Mouse (Mus musculus) cerebral cortex, adult 2 months (tissue): Measurements from ENCODE around the gene 1700123O20Rik.

ENCODE experiments used
- WGBS: fragments of 180-500 bp; shearing (Covaris S2); methylation state at CpG from one replicate; pipeline ENCODE4 v1.1.7; 2018; 5-methylcytosine and 5-hydroxymethylcytosine counted together

The 1700123O20Rik gene

GRCm38 (mm10) chr14:54686063-54686521 lies at the start of gene 1700123O20Rik:
TSS of gene 1700123O20Rik (plus strand) at chr14:54686216.
- WGBS, result 1% methylated on average over 41 of the region's 41 CpGs

- 51% methylated on average over 8 of the region's 8 CpGs for WGBS
Observed at GRCm38 (mm10) chr14:54636954-54637353, 49.1 kb upstream of the 1700123O20Rik start.

- 37% methylated on average over 5 of the region's 5 CpGs for WGBS
Observed at GRCm38 (mm10) chr14:54638210-54638609, 47.8 kb upstream of the 1700123O20Rik start.

GRCm38 (mm10) chr14:54640121-54640520 lies 45.9 kb upstream of the 1700123O20Rik start:
- WGBS, result 55% methylated on average over 4 of the region's 4 CpGs

- 1% methylated on average over 28 of the region's 28 CpGs for WGBS
Observed at GRCm38 (mm10) chr14:54640946-54641304, 45.1 kb upstream of the 1700123O20Rik start, which contains the start of gene Gm17606. TSS of gene Gm17606 (plus strand) at chr14:54640952.

GRCm38 (mm10) chr14:54641305-54641969 lies 44.6 kb upstream of the 1700123O20Rik start, which contains the start of gene Cdh24:
TSS of gene Cdh24 (minus strand) at chr14:54641364.
- WGBS, result 1% methylated on average over 49 of the region's 52 CpGs

GRCm38 (mm10) chr14:54642224-54642944 lies 43.6 kb upstream of the 1700123O20Rik start:
- 73% methylated on average over 25 of the region's 25 CpGs for WGBS

- 68% methylated on average over 2 of the region's 2 CpGs for WGBS
Observed at GRCm38 (mm10) chr14:54643011-54643410, 43.0 kb upstream of the 1700123O20Rik start.

- WGBS, result 85% methylated on average over 9 of the region's 9 CpGs
Observed at GRCm38 (mm10) chr14:54644294-54644693, 41.7 kb upstream of the 1700123O20Rik start.

- WGBS, result 84% methylated on average over 17 of the region's 17 CpGs
Observed at GRCm38 (mm10) chr14:54646455-54646854, 39.6 kb upstream of the 1700123O20Rik start.

GRCm38 (mm10) chr14:54646898-54647636 lies 38.9 kb upstream of the 1700123O20Rik start:
- WGBS, result 82% methylated on average over 8 of the region's 8 CpGs

- 46% methylated on average over 4 of the region's 4 CpGs for WGBS
Observed at GRCm38 (mm10) chr14:54647900-54648299, 38.1 kb upstream of the 1700123O20Rik start.

GRCm38 (mm10) chr14:54650621-54651454 lies 35.2 kb upstream of the 1700123O20Rik start:
- 51% methylated on average over 23 of the region's 23 CpGs for WGBS

GRCm38 (mm10) chr14:54651556-54651955 lies 34.5 kb upstream of the 1700123O20Rik start:
- WGBS, result 73% methylated on average over 4 of the region's 4 CpGs

- WGBS, result 3% methylated on average over 7 of the region's 7 CpGs
Observed at GRCm38 (mm10) chr14:54652787-54653186, 33.2 kb upstream of the 1700123O20Rik start.

- 2% methylated on average over 12 of the region's 12 CpGs for WGBS
Observed at GRCm38 (mm10) chr14:54653496-54653895, 32.5 kb upstream of the 1700123O20Rik start.

GRCm38 (mm10) chr14:54660009-54660408 lies 26.0 kb upstream of the 1700123O20Rik start:
- WGBS, result 72% methylated on average over 2 of the region's 2 CpGs

GRCm38 (mm10) chr14:54664477-54665222 lies 21.4 kb upstream of the 1700123O20Rik start:
- WGBS, result 58% methylated on average over 10 of the region's 10 CpGs

GRCm38 (mm10) chr14:54669381-54669780 lies 16.6 kb upstream of the 1700123O20Rik start:
- 77% methylated on average over 4 of the region's 4 CpGs for WGBS

- WGBS, result 42% methylated on average over 2 of the region's 2 CpGs
Observed at GRCm38 (mm10) chr14:54674317-54674716, 11.7 kb upstream of the 1700123O20Rik start.

- WGBS, result 61% methylated on average over 5 of the region's 5 CpGs
Observed at GRCm38 (mm10) chr14:54676290-54676689, 9.7 kb upstream of the 1700123O20Rik start.
